Comparison of ENCODE assay signal across 15 mouse cellular contexts in the genomic region with DNA sequence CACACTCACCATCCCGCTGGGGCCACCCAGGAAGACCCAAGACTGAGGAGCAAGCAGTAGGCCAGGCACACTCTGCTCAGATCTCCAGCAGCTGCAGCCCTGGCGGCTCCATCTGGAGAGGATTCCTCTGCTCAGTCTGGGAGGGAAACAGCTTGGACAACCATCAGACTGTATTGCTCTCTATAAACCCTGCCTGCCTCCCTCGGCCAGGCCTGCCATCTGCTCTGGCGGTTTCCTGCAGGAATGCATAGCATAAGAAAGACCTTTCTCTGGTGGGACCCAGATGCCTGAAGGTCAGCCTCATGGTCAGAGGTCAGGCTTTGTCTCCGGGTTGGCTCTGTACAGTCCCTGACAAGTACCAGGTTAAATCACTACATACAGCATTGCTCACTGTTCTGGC. TPM values are rescaled to one million over a fixed set of nuclear protein-coding genes. Genes with fewer than 3 reads are reported as not detected.
DNase-seq lines count a peak whose midpoint lies in the region; ATAC-seq lines count a peak whose summit lies in the region.
"Had no signal": no experiment of that assay in that cellular context is flagged by ENCODE, and none has a peak within 500 bp of the region (broad histone marks: within the 10 kb centered on the region; RNA-seq: fewer than 3 reads in every experiment).

No protein-coding gene starts in this region.

- H3K9me3 ChIP-seq in hindbrain, embryonic 14.5 days (ENCODE audit: control insufficient read depth, low read length), result no peaks in the 10 kb centered on the region
- H3K9me3 ChIP-seq in neural tube, embryonic 11.5 days (ENCODE audit: control insufficient read depth, low read length), result no peaks in the 10 kb centered on the region
- no peaks in the 10 kb centered on the region for H3K9me3 ChIP-seq in heart, embryonic 10.5 days

- no peaks in the 10 kb centered on the region for H3K36me3 ChIP-seq in hindbrain, embryonic 14.5 days (replicated peaks; ENCODE audit: control insufficient read depth, insufficient read depth)
- no peaks in the 10 kb centered on the region for H3K36me3 ChIP-seq in neural tube, embryonic 11.5 days (ENCODE audit: control insufficient read depth, insufficient read depth, low read length)
- H3K36me3 ChIP-seq in heart, embryonic 10.5 days, result no peaks in the 10 kb centered on the region

- peak; percentile 68 for DNase-seq in left cerebral cortex, postnatal 4 days
- DNase-seq in left cerebral cortex, adult 18-20 months (ENCODE audit: low spot score in 2 of 2), result no peak
- DNase-seq in embryo, embryonic 10.5 days (ENCODE audit: low spot score), result peak; percentile 55
- no peak for DNase-seq in hindbrain, embryonic 14.5 days (ENCODE audit: low spot score)
- peak; percentile 18 for DNase-seq in neural tube, embryonic 11.5 days (ENCODE audit: low spot score)
- no peak for DNase-seq in spleen, postnatal 14 days (ENCODE audit: low spot score in 2 of 2)
- DNase-seq in heart, embryonic 10.5 days (ENCODE audit: low spot score), result no peak
- DNase-seq in kidney, postnatal 4 days, result no peak
- DNase-seq: adrenal gland, postnatal 25 days; heart, postnatal 14 days; kidney, adult 18-20 months; lung, postnatal 10 days had no signal

- no peak overlapping the region for H3K4me3 ChIP-seq in hindbrain, embryonic 14.5 days (replicated peaks; ENCODE audit: low read length)
- H3K4me3 ChIP-seq in neural tube, embryonic 11.5 days (ENCODE audit: low read depth, low read length), result no peak overlapping the region
- H3K4me3 ChIP-seq in heart, embryonic 10.5 days, result no peak overlapping the region

- intact Hi-C loops in left cerebral cortex, postnatal 4 days (cut with DNase I), result no loop called here

- ATAC-seq in hindbrain, embryonic 14.5 days (ENCODE audit: low FRiP score), result no peak
- no peak for ATAC-seq in neural tube, embryonic 11.5 days (ENCODE audit: insufficient read depth, low FRiP score, low TSS enrichment)
- ATAC-seq: Patski had no signal

- 38% methylated on average over 5 of the region's 5 CpGs for WGBS in hindbrain, embryonic 14.5 days
- WGBS in neural tube, embryonic 11.5 days, result 25% methylated on average over 5 of the region's 5 CpGs
- WGBS in heart, embryonic 10.5 days, result 55% methylated on average over 5 of the region's 5 CpGs

- no peak overlapping the region for H3K9ac ChIP-seq in hindbrain, embryonic 14.5 days
- no peak overlapping the region for H3K9ac ChIP-seq in neural tube, embryonic 11.5 days (ENCODE audit: low read length)

- 0 out of 2 replicates have a peak overlapping the region, but pooled peaks have one; percentile 32 for H3K27ac ChIP-seq in hindbrain, embryonic 14.5 days
- H3K27ac ChIP-seq in neural tube, embryonic 11.5 days (ENCODE audit: low read depth, low read length), result no peak overlapping the region
- H3K27ac ChIP-seq in heart, embryonic 10.5 days, result no peak overlapping the region

- no peaks in the 10 kb centered on the region for H3K27me3 ChIP-seq in hindbrain, embryonic 14.5 days (ENCODE audit: control insufficient read depth, insufficient read depth, low read length)
- H3K27me3 ChIP-seq in neural tube, embryonic 11.5 days (ENCODE audit: control insufficient read depth, insufficient read depth, low read length), result no peaks in the 10 kb centered on the region
- peaks cover 35% of the 10 kb centered on the region; the same call in 1 of the 2 replicates for H3K27me3 ChIP-seq in heart, embryonic 10.5 days (ENCODE audit: insufficient read depth, poor library complexity, severe bottlenecking)

- H3K4me2 ChIP-seq in hindbrain, embryonic 14.5 days (replicated peaks), result no peak overlapping the region
- H3K4me2 ChIP-seq in neural tube, embryonic 11.5 days (ENCODE audit: low read depth), result no peak overlapping the region

- peaks cover 29% of the 10 kb centered on the region for H3K4me1 ChIP-seq in hindbrain, embryonic 14.5 days (replicated peaks; ENCODE audit: control insufficient read depth, insufficient read depth, low read length)
- 0 out of 2 replicates have a peak, but pooled peaks cover 9% of the 10 kb centered on the region for H3K4me1 ChIP-seq in neural tube, embryonic 11.5 days (ENCODE audit: control insufficient read depth, insufficient read depth, low read length)
- H3K4me1 ChIP-seq in heart, embryonic 10.5 days, result 0 out of 2 replicates have a peak, but pooled peaks cover 8% of the 10 kb centered on the region

RNA-seq across cellular contexts. Expression of a gene that starts 19.3 kb away (rescaled TPM):
- 10 to 100 TPM; 41.8 to 59.9 TPM for total RNA-seq in left cerebral cortex, postnatal 4 days (2021)
- total RNA-seq in left cerebral cortex, adult 18-20 months (2021), result 100 to 1,000 TPM in 1 of 2 experiments, 10 to 100 TPM in 1; 99.3 to 102 TPM
- polyA plus RNA-seq in hindbrain, embryonic 14.5 days (2014; fragmentation: Nextera tagmentation; extraction: Ambion mirVana), result 8.7 and 11.5 TPM in 2 replicates
- polyA plus RNA-seq in neural tube, embryonic 11.5 days (2014; fragmentation: Nextera tagmentation; extraction: Ambion mirVana), result 1.6 and 2.4 TPM in 2 replicates
- polyA plus RNA-seq in heart, embryonic 10.5 days (2016; fragmentation: Nextera tagmentation; extraction: Ambion mirVana), result not detected in 2 replicates
- total RNA-seq: adrenal gland, postnatal 25 days; heart, postnatal 14 days; liver, adult 2 months had no signal
- polyA plus RNA-seq: gonadal fat pad, adult 2 months; liver, adult 2 months; Patski had no signal

RNA-seq across cellular contexts. Expression of a gene that starts 33.4 kb away (rescaled TPM):
- total RNA-seq in left cerebral cortex, postnatal 4 days (2021), result 10 to 100 TPM; 14.3 to 15.5 TPM
- total RNA-seq in left cerebral cortex, adult 18-20 months (2021), result 10 to 100 TPM; 11.3 to 12.1 TPM
- polyA plus RNA-seq in hindbrain, embryonic 14.5 days (2014; fragmentation: Nextera tagmentation; extraction: Ambion mirVana), result 14.6 TPM in 2 replicates
- 15.1 and 16.6 TPM in 2 replicates for polyA plus RNA-seq in neural tube, embryonic 11.5 days (2014; fragmentation: Nextera tagmentation; extraction: Ambion mirVana)
- polyA plus RNA-seq in heart, embryonic 10.5 days (2016; fragmentation: Nextera tagmentation; extraction: Ambion mirVana), result 8.5 and 12.7 TPM in 2 replicates

Comparison
In these comparisons a context has a peak if more than half of its experiments do, and no peak if none do; other contexts are left out.
1. DNase-seq: peak in left cerebral cortex, postnatal 4 days (single experiment), embryo, embryonic 10.5 days (single experiment) and neural tube, embryonic 11.5 days (single experiment); none in left cerebral cortex, adult 18-20 months (0 of 2), hindbrain, embryonic 14.5 days (single experiment), spleen, postnatal 14 days (0 of 2), heart, embryonic 10.5 days (single experiment) and kidney, postnatal 4 days (0 of 2).